Mouse (Mus musculus) heart, adult 2 months (tissue): ENCODE measurements around the gene Abhd5. TPM values are rescaled to one million over a fixed set of nuclear protein-coding genes. Genes with fewer than 3 reads are reported as not detected.

Experiments used
- DNase-seq, 2 experiments: peaks; one replicate each; pipeline ENCODE4 v3.0.0; 2021
- H3K27ac ChIP-seq: fragments of 200-600 bp; 2 replicates; pipeline ENCODE4 v1.8.1; 2022
- H3K27me3 ChIP-seq: fragments of 200-500 bp; 2 replicates; pipeline ENCODE4 v1.6.1; 2012; ENCODE audit warnings: mild to moderate bottlenecking, low read length, inconsistent platforms, mixed read lengths; ENCODE audit not compliant: control insufficient read depth, insufficient read depth
- H3K36me3 ChIP-seq: fragments of 200-500 bp; 2 replicates; pipeline ENCODE4 v1.6.1; 2012; ENCODE audit warnings: low read length, inconsistent platforms; ENCODE audit not compliant: control insufficient read depth, insufficient read depth
- H3K4me1 ChIP-seq: fragments of 200-500 bp; 2 replicates; pipeline ENCODE4 v1.6.1; 2011; ENCODE audit warnings: low read length; ENCODE audit not compliant: control insufficient read depth, insufficient read depth
- H3K4me3 ChIP-seq: fragments of 200-600 bp; 2 replicates; pipeline ENCODE4 v1.8.1; 2022
- H3K79me2 ChIP-seq: fragments of 200-500 bp; replicated peaks from 2 replicates; pipeline ENCODE4 v1.6.1; 2012; ENCODE audit warnings: mild to moderate bottlenecking, inconsistent platforms, low read length, moderate library complexity, mixed read lengths; ENCODE audit not compliant: control insufficient read depth, insufficient read depth
- H3K9ac ChIP-seq: fragments of 200-500 bp; 2 replicates; pipeline ENCODE4 v1.6.1; 2012; ENCODE audit warnings: low read depth, mild to moderate bottlenecking, control low read depth, inconsistent platforms, low read length, mixed read lengths
- CTCF ChIP-seq: fragments of 200-600 bp; IDR thresholded peaks from 2 replicates; pipeline ENCODE4 v1.8.1; 2022; ENCODE audit warnings: antibody characterized with exemption, mild to moderate bottlenecking, moderate library complexity
- EP300 ChIP-seq: fragments of 200-500 bp; IDR thresholded peaks from 2 replicates; pipeline ENCODE4 v1.6.1; 2011; ENCODE audit warnings: low read depth, low read length, control low read depth; ENCODE audit not compliant: insufficient read depth
- POLR2A ChIP-seq: fragments of 200-500 bp; IDR thresholded peaks from 2 replicates; pipeline ENCODE4 v1.6.1; 2011; ENCODE audit warnings: mild to moderate bottlenecking, low read depth, low read length, control low read depth; ENCODE audit not compliant: insufficient read depth
- WGBS: fragments of 180-500 bp; shearing (Covaris S2); methylation state at CpG from one replicate; pipeline ENCODE4 v1.1.7; 2018; 5-methylcytosine and 5-hydroxymethylcytosine counted together
- intact Hi-C: fragments of 180-260 bp; cut with DNase I; formaldehyde crosslinking; loops from one replicate; pipeline ENCODE4 v1.15.1; 2025
- long read RNA-seq: library from polyadenylated mRNA; stranded (forward); transcript quantifications from one replicate; pipeline ENCODE4 v2.0.0, GENCODE M21; 2021
- polyA plus RNA-seq: library from polyadenylated mRNA; depleted of rRNA; stranded (reverse); fragments of >200 nt; gene quantifications from 2 replicates; pipeline ENCODE4 v1.2.3, GENCODE M21; 2012; rRNA removed
- total RNA-seq, 2 experiments: library from RNA; stranded (reverse); gene quantifications; 2 replicates each; pipeline ENCODE4 v1.2.3; 2021

The Abhd5 gene
- total RNA-seq (10 to 100 TPM; 53.3 to 63.2 TPM), polyA plus RNA-seq (31.8 and 52.8 TPM in 2 replicates)
- long read RNA-seq, transcript Abhd5-204 (7 exons, 3,157 nt) = major isoform, 48 of 78 reads
- long read RNA-seq, partial matches to known transcripts = 5 of 78 reads
- long read RNA-seq, other reads (novel, unspliced or antisense) = 24 of 78 reads

DNA sequence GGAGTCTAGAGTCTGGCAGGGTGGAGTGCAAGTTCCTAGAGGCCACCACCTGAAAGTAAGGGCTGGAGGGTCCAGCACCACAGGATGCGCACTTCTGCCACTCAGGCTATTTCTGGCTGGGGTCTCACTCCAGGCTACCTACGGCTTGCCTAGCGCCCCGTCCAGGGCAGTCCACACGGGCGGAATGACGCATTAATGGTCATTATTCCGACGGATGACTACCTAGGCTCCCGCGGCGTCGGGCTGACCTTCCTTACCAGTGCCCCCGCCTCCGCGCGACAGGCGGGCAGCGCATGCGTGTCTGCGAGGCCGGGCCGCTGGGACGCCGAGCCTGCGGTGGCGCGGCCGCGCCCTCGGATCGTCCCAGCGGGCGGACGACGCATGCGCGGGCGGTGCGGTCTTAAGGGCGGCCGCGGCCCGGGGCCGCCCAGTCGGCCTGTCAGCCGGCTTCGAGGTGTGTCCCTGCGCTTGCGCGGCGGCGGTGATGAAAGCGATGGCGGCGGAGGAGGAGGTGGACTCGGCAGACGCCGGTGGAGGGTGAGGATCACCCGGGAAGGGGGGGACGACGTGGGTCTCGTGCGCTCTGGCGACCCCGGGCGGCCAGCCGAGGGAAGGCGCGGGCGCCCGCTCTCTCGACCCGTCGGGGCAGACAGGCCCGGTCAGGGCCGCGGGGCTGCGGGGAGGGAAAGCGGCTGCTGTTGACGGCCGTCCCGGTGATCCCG lies at the start of gene Abhd5:
TSS of gene Abhd5 (plus strand) at position 306 of the 722 bp plus-strand sequence.
- Histone ChIP-seq H3K4me1 (peaks cover 8% of the 10 kb centered on the region), H3K27me3 (no peaks in the 10 kb centered on the region), H3K4me3 (peak within 1 kb of the TSS; percentile 95), H3K36me3 (peaks cover 9% of the 10 kb centered on the region), H3K79me2 (no peaks in the 10 kb centered on the region; the same call in 1 of the 2 replicates), H3K27ac (peak within 1 kb of the TSS; percentile 90), H3K9ac (peak within 1 kb of the TSS; percentile 93)
- TF ChIP-seq CTCF = peak; percentile 78
- no peak for TF ChIP-seq EP300
- TF ChIP-seq POLR2A = peak; percentile 92
- under 1% methylated on average over 75 of the region's 84 CpGs for WGBS
- intact Hi-C loops = loop anchor here (5.0 to 10.0 kb wide), 4 partner anchors 57 to 497 kb away; partner anchors contain the start of genes Ano10 and Higd1a
- peak; percentile 98 to 99 for DNase-seq

DNA sequence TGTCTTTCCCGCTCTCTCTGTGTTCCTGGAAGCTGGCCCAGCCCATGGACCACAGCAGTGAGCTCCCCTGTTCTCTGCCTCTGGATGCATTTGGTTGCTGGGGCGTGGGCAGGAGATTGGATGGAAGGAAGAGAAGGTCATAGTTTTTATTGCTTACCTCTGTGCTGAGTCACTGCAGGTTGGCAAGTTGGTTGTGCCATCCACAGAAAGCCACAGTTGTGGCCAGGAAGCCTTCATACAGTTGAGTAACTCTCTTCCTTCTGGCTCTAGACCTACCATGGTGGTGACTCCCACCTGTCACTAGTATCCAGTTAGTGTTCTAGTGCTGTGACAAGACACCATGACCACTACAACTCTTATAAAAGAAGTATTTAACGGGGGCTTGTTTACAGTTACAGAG lies 46.1 kb upstream of the Abhd5 start:
- Histone ChIP-seq H3K9ac (no peak overlapping the region), H3K79me2 (no peaks in the 10 kb centered on the region), H3K4me3 (no peak overlapping the region), H3K36me3 (no peaks in the 10 kb centered on the region), H3K27me3 (no peaks in the 10 kb centered on the region), H3K27ac (no peak overlapping the region), H3K4me1 (no peaks in the 10 kb centered on the region)
- intact Hi-C loops = no loop called here
- no peak for DNase-seq
- TF ChIP-seq EP300 (no peak), CTCF (no peak), POLR2A (no peak)
- 87% methylated on average over 3 of the region's 3 CpGs for WGBS

DNA sequence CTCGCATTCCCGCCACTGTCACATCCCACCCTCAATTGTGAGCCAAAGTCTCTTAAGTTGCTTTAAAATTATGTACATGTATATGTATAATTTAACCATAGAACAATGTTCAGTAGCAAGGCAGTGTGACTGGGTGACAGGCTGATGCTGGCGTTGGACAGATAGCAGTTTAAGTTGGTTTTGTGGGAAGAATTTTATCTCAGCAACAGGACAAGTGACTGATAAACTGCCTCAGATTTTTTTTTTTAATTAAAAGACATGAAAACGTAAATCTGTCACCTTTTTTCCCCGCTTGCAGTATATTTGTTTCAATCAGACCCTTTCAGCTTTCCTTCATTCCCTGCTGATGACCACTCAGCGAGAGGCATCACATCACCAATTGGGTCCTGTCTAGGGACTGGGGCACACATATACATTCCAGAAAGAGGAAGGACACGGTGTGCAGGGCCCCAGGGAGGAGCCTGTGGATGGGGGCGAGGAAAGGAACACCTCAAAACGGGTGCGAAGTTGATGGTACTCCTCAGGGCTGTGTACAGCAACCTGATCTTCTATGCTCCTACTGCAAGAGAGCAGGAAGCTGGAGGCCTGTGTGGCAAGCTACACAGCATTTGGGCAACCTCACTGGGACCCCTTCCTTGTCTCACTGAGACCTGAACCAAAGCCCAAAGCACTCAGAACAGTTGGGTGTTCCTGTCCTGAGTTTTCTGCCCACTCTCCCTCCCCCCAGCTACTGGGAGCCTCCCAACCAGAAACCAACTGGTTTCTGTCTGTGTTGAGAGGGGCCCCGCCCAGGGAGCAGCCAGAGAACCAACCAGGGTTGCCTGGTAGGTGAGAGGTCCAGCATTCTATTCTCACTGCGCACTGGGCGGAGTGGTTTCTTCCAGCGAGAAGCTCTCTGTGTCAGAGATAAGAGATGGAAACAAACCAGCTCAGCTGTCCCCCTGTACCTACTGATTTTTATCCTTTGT lies 42.1 kb upstream of the Abhd5 start:
- Histone ChIP-seq H3K4me1 (no peaks in the 10 kb centered on the region; the same call in 1 of the 2 replicates), H3K4me3 (no peak overlapping the region), H3K36me3 (no peaks in the 10 kb centered on the region), H3K9ac (no peak overlapping the region), H3K27ac (no peak overlapping the region), H3K79me2 (no peaks in the 10 kb centered on the region), H3K27me3 (no peaks in the 10 kb centered on the region)
- 56% methylated on average over 14 of the region's 14 CpGs for WGBS
- no peak for TF ChIP-seq CTCF
- TF ChIP-seq EP300 = no peak
- no peak for TF ChIP-seq POLR2A
- intact Hi-C loops = no loop called here
- DNase-seq = peak; percentile 30 to 34

- WGBS = 3% methylated on average over 19 of the region's 19 CpGs
Observed at GRCm38 (mm10) chr9:122310613-122311049, 40.8 kb upstream of the Abhd5 start.

DNA sequence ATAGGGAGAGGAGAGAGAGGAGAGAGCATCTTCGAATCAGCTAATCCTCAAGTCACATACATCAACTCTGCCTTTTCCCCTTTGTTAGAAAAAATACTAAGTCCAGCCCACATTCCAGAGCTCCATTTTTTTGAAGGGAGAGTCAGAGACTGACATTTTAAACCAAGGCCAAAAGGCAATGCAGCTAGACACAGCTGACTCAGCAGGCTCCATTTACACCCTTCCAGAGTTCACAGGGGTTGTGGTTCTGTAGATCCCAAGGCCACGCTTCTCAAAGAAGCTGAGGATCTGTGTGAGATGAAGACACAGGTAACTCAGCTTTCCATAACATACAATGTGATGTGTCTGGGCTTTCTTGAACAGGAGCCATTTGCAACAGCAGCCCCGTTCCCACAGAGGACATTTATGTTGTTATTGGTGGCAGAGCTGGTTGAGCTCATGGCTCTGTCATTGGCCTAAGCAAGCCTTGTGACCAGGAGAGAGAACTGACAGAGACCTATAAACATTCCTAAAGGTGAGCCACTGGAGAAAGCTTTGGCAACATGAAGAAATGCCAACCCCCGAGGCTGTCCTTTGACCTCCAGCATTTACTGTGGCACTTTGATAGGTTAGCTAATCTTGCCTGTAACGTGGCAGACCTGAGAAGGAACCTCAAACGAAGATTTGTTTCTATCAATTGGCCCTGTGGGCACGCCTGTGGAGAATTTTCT lies 40.2 kb upstream of the Abhd5 start:
- H3K27ac ChIP-seq = no peak overlapping the region; the same call in 1 of the 2 replicates
- no peaks in the 10 kb centered on the region for H3K79me2 ChIP-seq
- 73% methylated on average over 7 of the region's 7 CpGs for WGBS
- no peaks in the 10 kb centered on the region; the same call in 1 of the 2 replicates for H3K4me1 ChIP-seq
- H3K4me3 ChIP-seq = peak overlapping the region; percentile 50
- TF ChIP-seq POLR2A = no peak
- TF ChIP-seq CTCF = no peak
- no peak for TF ChIP-seq EP300
- no peak overlapping the region for H3K9ac ChIP-seq
- H3K27me3 ChIP-seq = no peaks in the 10 kb centered on the region
- intact Hi-C loops = loop anchor here (10.0 kb wide), 1 partner anchor 296 kb away; no protein-coding TSS in a partner anchor
- DNase-seq = peak in 1 of 2 experiments; percentile 8
- no peaks in the 10 kb centered on the region for H3K36me3 ChIP-seq

More at GRCm38 (mm10) chr9:122310613-122311049, 40.8 kb upstream of the Abhd5 start:
- intact Hi-C loops = loop anchor here (1.0 to 10.0 kb wide), 3 partner anchors 18 to 296 kb away; no protein-coding TSS in a partner anchor
- Histone ChIP-seq H3K9ac (peak overlapping the region; percentile 37), H3K36me3 (no peaks in the 10 kb centered on the region), H3K4me3 (peak overlapping the region; percentile 50), H3K27ac (peak overlapping the region; percentile 60), H3K4me1 (no peaks in the 10 kb centered on the region; the same call in 1 of the 2 replicates), H3K79me2 (no peaks in the 10 kb centered on the region), H3K27me3 (no peaks in the 10 kb centered on the region)
- TF ChIP-seq POLR2A (no peak), CTCF (peak; percentile 99), EP300 (peak; percentile 74; the same call in 1 of the 2 replicates)
- peak; percentile 84 to 86 for DNase-seq
